Mouse (Mus musculus): ENCODE data around the gene Nek1. TPM values are rescaled to one million over a fixed set of nuclear protein-coding genes. Genes with fewer than 3 reads are reported as not detected.

Nek1 gene
- polyA plus RNA-seq, 1 experiment from 2014 or later, result 11.3 TPM

GRCm38 (mm10) chr8:61054313-61054712 lies 61.3 kb downstream of the Nek1 start:
- ATAC-seq (no peak), DNase-seq (ENCODE audit: low read depth, low spot score) (no peak)
- H3K27me3 ChIP-seq, result no peaks in the 10 kb centered on the region
- TF ChIP-seq CTCF (IDR thresholded peaks at IDR 0.05), result no peak
- in situ Hi-C loops (cut with MboI; ENCODE audit: low pct_unique_long_range_greater_than_20kb), result loop anchor here (25.0 kb wide), 1 partner anchor 833 kb away; no protein-coding TSS in a partner anchor
- ChIA-PET CTCF (no interaction called here), POLR2A (no interaction called here)

GRCm38 (mm10) chr8:61056997-61057396 lies 64.0 kb downstream of the Nek1 start:
- ATAC-seq (no peak), DNase-seq (ENCODE audit: low read depth, low spot score) (no peak)
- CTCF ChIA-PET, result interaction anchor here (0.9 to 1.4 kb wide), 3 partner anchors 8 to 11 kb away, joined by 3 to 4 read pairs (median 3); no protein-coding TSS in a partner anchor
- no peak for TF ChIP-seq CTCF (IDR thresholded peaks at IDR 0.05)
- H3K27me3 ChIP-seq, result no peaks in the 10 kb centered on the region
- in situ Hi-C loops (cut with MboI; ENCODE audit: low pct_unique_long_range_greater_than_20kb), result loop anchor here (25.0 kb wide), 1 partner anchor 830 kb away; no protein-coding TSS in a partner anchor
- POLR2A ChIA-PET, result no interaction called here

GRCm38 (mm10) chr8:61059143-61059542 lies 66.1 kb downstream of the Nek1 start:
- DNase-seq (ENCODE audit: low read depth, low spot score), result no peak
- peak; percentile 69 for TF ChIP-seq CTCF (IDR thresholded peaks at IDR 0.05)
- in situ Hi-C loops (cut with MboI; ENCODE audit: low pct_unique_long_range_greater_than_20kb), result loop anchor here (25.0 kb wide), 1 partner anchor 828 kb away; no protein-coding TSS in a partner anchor
- CTCF ChIA-PET, result interaction anchor here (1.1 to 1.7 kb wide), 5 partner anchors 9 to 554 kb away, joined by 3 to 5 read pairs (median 3); partner anchors contain the start of gene Aadat
- no peaks in the 10 kb centered on the region for H3K27me3 ChIP-seq
- POLR2A ChIA-PET, result no interaction called here
- no peak for ATAC-seq

- no peaks in the 10 kb centered on the region for H3K27me3 ChIP-seq
- POLR2A ChIA-PET, result no interaction called here
- ATAC-seq, result no peak
- TF ChIP-seq CTCF (IDR thresholded peaks at IDR 0.05), result no peak
- CTCF ChIA-PET, result interaction anchor here (0.6 to 1.3 kb wide), 3 partner anchors 14 to 455 kb away, joined by 3 to 4 read pairs (median 3); no protein-coding TSS in a partner anchor
- in situ Hi-C loops (cut with MboI; ENCODE audit: low pct_unique_long_range_greater_than_20kb), result loop anchor here (25.0 kb wide), 1 partner anchor 827 kb away; no protein-coding TSS in a partner anchor
- DNase-seq (ENCODE audit: low read depth, low spot score), result no peak
Measured at GRCm38 (mm10) chr8:61060412-61060811, 67.4 kb downstream of the Nek1 start.

GRCm38 (mm10) chr8:61075059-61075458 lies 82.1 kb downstream of the Nek1 start:
- ChIA-PET CTCF (interaction anchor here (0.8 to 1.7 kb wide), 14 partner anchors 9 to 440 kb away, joined by 3 to 5 read pairs (median 3); no protein-coding TSS in a partner anchor), POLR2A (no interaction called here)
- in situ Hi-C loops (cut with MboI; ENCODE audit: low pct_unique_long_range_greater_than_20kb), result loop anchor here (5.0 kb wide), 1 partner anchor 302 kb away; no protein-coding TSS in a partner anchor

GRCm38 (mm10) chr8:61110496-61110895 lies 117.5 kb downstream of the Nek1 start:
- CTCF ChIA-PET, result no interaction called here
- TF ChIP-seq CTCF (IDR thresholded peaks at IDR 0.05), result no peak
- no peaks in the 10 kb centered on the region for H3K27me3 ChIP-seq
- DNase-seq (ENCODE audit: low read depth, low spot score) (no peak), ATAC-seq (no peak)
- in situ Hi-C loops (cut with MboI; ENCODE audit: low pct_unique_long_range_greater_than_20kb), result no loop called here
- POLR2A ChIA-PET, result no interaction called here

More at GRCm38 (mm10) chr8:61075059-61075458, 82.1 kb downstream of the Nek1 start:
- TF ChIP-seq CTCF (IDR thresholded peaks at IDR 0.05), result peak; percentile 41
- no peak for ATAC-seq
- no peak for DNase-seq (ENCODE audit: low read depth, low spot score)
- no peaks in the 10 kb centered on the region for H3K27me3 ChIP-seq

GRCm38 (mm10) chr8:61111940-61112339 lies 118.9 kb downstream of the Nek1 start:
- in situ Hi-C loops (cut with MboI; ENCODE audit: low pct_unique_long_range_greater_than_20kb), result no loop called here
- ChIA-PET CTCF (no interaction called here), POLR2A (interaction anchor here (0.6 kb wide), 1 partner anchor 113 kb away, joined by 4 read pairs; no protein-coding TSS in a partner anchor)
- no peak for ATAC-seq
- DNase-seq (ENCODE audit: low read depth, low spot score), result no peak
- TF ChIP-seq CTCF (IDR thresholded peaks at IDR 0.05), result no peak
- no peaks in the 10 kb centered on the region for H3K27me3 ChIP-seq

- DNase-seq (ENCODE audit: low read depth, low spot score) (no peak), ATAC-seq (no peak)
- in situ Hi-C loops (cut with MboI; ENCODE audit: low pct_unique_long_range_greater_than_20kb), result no loop called here
- ChIA-PET POLR2A (no interaction called here), CTCF (no interaction called here)
- no peak for TF ChIP-seq CTCF (IDR thresholded peaks at IDR 0.05)
- no peaks in the 10 kb centered on the region for H3K27me3 ChIP-seq
Measured at GRCm38 (mm10) chr8:61121631-61122030, 128.6 kb downstream of the Nek1 start.

- no peak for ATAC-seq
- in situ Hi-C loops (cut with MboI; ENCODE audit: low pct_unique_long_range_greater_than_20kb), result no loop called here
- POLR2A ChIA-PET, result interaction anchor here (0.5 kb wide), 1 partner anchor 361 kb away, joined by 4 read pairs; no protein-coding TSS in a partner anchor
- CTCF ChIA-PET, result interaction anchor here (1.4 to 1.7 kb wide), 3 partner anchors 11 to 17 kb away, joined by 4 to 6 read pairs (median 5); no protein-coding TSS in a partner anchor
- no peaks in the 10 kb centered on the region for H3K27me3 ChIP-seq
- DNase-seq (ENCODE audit: low read depth, low spot score), result no peak
- TF ChIP-seq CTCF (IDR thresholded peaks at IDR 0.05), result no peak
Measured at GRCm38 (mm10) chr8:61127299-61127861, 134.4 kb downstream of the Nek1 start.

- POLR2A ChIA-PET, result no interaction called here
- in situ Hi-C loops (cut with MboI; ENCODE audit: low pct_unique_long_range_greater_than_20kb), result no loop called here
- no peak for TF ChIP-seq CTCF (IDR thresholded peaks at IDR 0.05)
- CTCF ChIA-PET, result interaction anchor here (0.7 to 1.0 kb wide), 2 partner anchors 13 to 16 kb away, joined by 3 read pairs; no protein-coding TSS in a partner anchor
- H3K27me3 ChIP-seq, result no peaks in the 10 kb centered on the region
- DNase-seq (ENCODE audit: low read depth, low spot score) (no peak), ATAC-seq (no peak)
Measured at GRCm38 (mm10) chr8:61132561-61133134, 139.7 kb downstream of the Nek1 start.

- DNase-seq (ENCODE audit: low read depth, low spot score) (no peak), ATAC-seq (no peak)
- POLR2A ChIA-PET, result no interaction called here
- TF ChIP-seq CTCF (IDR thresholded peaks at IDR 0.05), result no peak
- in situ Hi-C loops (cut with MboI; ENCODE audit: low pct_unique_long_range_greater_than_20kb), result no loop called here
- CTCF ChIA-PET, result no interaction called here
- H3K27me3 ChIP-seq, result no peaks in the 10 kb centered on the region
Measured at GRCm38 (mm10) chr8:61141869-61142268, 148.9 kb downstream of the Nek1 start.
